Mouse (Mus musculus): ENCODE results near the gene Glcci1.
"Not testable (repeated sequence)": the region's sequence is repeated elsewhere in the genome, so short reads cannot be mapped to it uniquely, and the experiment has no call there.

The Glcci1 gene

DNA sequence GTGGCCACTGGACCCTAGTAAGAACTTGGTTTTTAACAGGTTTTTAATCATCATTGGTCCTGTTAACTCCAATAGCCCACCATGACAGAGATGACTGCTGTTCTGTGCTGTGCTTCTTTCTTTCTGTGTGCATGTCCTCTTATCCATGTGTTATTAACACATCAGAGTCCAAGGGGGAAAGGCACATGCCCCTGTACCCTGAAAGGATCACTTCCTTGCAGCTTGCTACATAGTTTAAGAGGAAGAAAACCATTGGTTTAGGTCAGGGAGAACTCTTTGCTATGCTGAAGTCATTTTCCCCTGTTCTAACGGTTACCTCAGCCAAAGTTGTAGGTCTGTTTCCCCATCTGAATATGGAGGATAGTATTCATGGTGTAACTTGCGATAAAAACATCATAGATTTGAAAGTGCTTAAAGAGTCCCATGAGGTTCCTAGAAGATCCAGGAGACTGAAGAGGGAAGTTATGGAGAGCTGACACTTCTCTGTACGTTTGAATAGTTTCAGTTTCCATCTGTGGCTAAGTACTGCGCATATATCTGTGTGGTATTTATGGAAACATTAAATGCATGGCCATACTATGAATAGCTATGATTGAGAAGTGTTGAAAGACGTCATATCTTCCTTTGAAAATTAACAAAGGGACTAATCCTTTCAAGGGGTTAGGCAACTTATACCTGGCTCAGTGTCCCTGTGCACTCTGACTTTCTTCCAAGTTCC, 14.1 kb upstream of the Glcci1 start:
- DNase-seq (ENCODE audit: low spot score in 2 of 2) = no peak

DNA sequence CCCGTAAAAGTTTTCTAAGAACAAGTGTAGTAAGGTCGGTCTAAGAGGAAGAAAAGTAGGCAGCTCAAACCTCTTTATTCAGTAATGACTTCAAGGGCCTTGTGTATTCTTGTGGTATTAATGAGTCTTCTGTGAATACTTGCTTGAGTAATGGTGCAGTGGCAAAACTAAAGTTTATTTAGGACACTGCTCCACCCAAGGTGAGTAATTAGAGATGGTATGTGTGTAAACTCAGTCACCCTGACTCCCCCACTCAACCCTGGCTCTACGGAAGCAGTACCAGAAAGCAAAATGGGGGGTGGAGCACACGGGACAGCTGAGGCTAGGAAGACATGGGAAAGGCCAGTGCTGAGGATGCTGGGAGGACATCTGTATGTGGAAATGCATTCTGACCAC, 13.6 kb upstream of the Glcci1 start:
- no peak for DNase-seq (ENCODE audit: low spot score in 2 of 2)

DNA sequence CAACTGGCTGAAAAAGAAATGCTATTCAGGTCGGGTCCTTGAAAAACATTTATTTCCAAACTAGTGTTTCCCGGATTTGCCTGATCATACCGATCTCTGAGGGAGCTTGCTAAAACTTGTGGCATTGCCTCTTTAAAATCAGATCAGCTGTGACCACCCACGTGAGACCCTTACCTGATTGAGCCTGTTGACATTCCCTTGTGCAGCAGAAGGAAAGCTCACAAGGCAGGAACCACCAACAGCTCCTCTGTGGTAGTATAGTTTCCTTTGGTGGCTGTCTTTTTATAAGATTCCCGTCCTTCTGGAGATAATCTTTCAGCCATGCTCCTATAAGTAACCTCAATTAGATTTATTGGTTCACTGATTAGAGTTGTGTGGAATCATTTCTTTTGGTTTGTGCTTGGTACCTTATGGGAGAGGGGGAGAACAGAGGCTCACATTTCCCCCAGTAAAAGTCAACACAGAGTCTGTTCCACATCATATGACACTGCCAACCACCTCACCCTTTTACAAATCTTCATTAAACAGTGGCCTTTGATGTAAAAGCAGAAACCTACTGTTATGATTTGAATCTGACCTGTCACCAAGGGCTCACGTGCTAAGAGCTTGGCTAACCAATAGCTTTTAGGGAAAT, 12.0 kb upstream of the Glcci1 start:
- DNase-seq (ENCODE audit: low spot score in 2 of 2) = no peak

DNA sequence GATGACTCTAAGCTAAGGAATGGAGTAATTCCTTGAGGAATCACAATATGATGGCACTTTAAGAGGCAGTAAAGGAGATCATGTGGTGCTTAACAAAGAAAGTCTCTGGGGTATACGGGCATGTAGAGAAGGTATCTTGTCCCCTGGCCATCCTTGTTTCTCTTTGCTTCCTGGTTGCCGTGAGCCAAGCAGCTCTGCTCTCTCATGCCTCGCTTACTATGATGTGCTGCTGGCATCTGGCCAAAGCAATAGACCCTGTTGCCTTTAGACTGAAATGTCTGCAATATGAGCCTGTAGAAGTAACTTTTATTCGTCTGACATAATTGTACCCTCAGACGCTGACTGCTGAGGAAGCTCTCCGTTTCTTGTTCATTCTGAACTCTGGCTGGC, 11.5 kb upstream of the Glcci1 start:
- DNase-seq (ENCODE audit: low spot score in 2 of 2) = no peak

DNA sequence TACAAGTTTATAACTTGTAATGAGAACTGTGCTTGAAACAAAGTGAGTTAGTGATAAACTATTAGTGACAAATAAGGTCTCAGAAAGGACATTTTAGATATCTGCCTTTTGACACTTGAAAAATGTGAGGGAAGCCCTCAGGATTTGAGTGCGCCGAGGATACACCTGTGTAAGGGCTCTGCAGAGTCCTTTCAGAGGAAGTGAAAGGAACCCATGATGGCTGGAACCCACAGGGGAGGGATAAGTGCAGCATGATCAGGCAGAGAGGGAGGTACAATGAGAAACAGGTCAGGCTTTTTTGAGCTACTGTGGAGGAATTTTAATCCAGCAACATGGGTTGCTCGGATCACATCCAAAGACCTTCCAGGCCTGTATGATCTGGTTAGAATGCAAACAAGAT, 10.4 kb upstream of the Glcci1 start:
- no peak for DNase-seq (ENCODE audit: low spot score in 2 of 2)

DNA sequence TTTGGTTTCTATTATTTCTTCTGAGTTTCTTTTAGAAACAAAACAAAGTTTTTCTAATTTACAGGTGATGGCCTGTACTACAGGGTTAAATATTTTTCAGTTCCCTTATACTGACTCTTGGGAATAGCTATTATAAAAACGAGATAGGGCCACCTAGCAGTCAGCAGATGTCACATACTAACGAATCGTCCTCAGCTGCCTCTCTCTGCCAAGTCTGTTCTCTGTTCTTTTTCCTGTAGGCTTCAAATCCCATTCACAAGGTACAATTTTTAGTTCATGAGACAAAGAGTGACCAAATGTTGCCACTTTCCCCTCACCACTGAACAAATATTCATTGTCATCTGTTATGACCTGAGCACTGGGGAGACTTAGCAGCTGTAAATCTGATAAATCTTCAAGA, 5.4 kb upstream of the Glcci1 start:
- no peak for DNase-seq (ENCODE audit: low spot score in 2 of 2)

DNA sequence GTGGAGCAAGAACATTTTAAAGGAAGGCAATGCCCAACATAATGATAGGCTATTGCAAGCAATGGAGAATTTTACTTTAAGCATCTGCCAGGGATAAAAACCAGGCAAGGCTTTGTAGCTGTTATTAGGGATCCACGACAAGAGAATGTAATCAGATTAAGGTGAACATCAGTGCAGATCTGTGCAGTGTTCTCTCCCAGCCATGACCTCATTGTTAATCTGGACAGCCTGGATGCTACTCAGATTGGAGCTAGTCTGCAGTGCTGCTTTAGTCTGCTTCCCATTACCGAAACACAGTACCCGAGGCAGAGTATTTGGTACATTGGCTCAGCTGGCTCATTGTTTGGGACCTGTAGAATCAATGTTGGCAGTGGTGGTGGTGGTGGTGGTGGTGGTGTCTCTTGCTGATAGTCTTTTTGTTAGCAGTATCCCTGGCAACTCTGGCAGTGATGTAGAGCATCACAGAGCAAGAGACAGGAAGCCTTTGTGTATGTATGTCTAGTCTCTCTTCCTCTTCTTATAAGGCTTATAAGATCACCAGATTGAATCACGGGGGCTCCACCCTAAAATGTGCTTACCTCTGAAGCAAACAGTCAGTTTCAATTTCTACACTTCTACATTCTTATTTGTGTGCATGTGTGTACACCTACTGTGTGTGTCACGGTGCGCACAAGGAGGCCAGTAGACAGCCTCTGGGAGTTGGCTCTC, 4.7 kb upstream of the Glcci1 start:
- no peak for DNase-seq (ENCODE audit: low spot score in 2 of 2)

DNA sequence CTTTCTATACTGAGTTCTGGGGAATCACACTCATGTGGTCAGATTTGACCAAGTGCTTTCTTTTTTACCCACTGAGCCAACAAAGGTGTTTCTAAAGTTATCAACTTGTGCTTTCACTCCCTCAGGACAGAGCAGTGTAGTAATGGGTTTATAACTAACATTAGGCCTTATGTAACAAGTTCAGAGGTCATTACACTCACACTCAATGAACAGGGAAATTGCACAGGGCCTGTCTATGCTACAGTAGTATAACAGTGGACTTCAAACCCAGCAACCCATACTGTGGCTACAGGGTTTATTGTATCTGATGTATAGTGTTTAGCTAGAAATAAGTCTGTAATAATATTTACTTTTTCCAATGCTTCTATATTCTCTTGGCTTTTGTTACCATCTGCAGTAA, 2.8 kb upstream of the Glcci1 start:
- DNase-seq (ENCODE audit: low spot score in 2 of 2) = no peak

DNA sequence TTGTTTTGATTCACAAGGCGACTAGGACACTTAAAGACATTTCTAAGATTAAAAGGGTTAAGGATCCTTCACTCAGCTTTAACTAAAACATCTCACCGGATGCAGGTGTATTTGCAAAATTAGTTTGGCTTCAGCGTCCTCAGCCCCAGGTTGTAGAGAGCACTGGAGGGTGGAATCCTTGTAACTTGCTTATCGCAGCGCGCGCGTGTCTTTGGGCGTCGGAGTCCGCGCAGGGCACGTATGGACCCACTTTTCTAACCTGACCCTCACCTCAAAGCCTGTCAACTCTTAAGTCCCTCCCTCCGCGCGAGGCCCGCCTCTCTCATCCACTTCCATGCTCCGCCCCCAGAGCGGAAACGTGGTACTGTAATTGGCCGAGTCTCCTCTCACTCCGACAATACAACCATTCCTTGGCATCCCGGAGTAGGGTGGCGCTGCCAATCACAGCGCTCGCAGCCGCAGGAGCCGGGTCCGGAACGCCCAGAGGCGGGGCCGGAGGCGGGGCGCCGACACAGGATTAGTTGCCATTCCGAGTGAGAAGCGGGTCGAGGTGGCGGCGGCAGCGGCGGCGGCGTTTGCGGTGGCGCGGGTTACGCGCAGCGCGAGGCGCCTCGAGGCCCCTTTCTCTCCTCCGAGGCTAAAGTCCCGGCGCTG, 390 bp upstream of the Glcci1 start:
- peak; percentile 97 to 98 for DNase-seq (ENCODE audit: low spot score in 2 of 2)

DNA sequence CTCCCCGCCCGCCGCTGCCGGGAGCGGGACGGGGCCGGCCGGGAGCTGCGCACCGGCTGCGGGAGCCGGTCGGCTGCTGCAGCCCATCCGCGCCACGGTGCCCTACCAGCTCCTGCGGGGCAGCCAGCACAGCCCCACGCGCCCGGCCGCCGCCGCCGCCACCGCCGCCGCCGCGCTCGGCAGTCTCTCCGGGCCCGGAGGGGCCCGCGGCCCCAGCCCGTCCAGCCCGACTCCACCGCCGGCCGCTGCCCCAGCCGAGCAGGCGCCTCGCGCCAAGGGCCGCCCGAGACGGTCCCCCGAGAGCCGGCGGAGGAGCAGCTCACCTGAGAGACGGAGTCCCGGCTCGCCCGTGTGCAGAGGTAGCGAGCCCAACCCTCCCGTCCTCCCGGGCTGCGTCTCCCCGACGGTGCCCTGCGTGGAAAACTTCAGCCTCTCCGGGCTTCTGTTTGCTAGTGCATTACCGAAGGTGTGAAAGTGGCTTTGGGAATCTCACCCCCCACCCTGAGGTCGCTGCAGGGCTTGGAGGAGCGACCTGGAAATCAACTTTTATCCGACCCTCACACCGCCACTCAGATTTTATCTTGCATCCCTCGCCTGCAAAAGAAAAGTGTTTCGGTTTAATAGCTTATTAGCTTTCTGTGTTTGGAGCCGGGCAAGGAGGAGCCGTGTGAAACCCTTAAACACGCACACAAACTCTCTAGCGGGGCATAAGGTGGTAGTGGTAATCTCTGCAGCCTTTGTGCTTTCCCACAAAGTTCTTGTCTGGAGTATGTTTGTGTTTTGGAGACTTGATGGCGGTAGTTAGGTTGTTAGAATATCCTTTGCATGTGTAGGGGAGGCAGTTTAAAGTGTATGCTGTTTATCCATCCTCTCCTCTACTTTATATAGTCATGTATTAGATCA, 812 bp downstream of the Glcci1 start:
- DNase-seq (ENCODE audit: low spot score in 2 of 2) = peak; percentile 35 to 55

DNA sequence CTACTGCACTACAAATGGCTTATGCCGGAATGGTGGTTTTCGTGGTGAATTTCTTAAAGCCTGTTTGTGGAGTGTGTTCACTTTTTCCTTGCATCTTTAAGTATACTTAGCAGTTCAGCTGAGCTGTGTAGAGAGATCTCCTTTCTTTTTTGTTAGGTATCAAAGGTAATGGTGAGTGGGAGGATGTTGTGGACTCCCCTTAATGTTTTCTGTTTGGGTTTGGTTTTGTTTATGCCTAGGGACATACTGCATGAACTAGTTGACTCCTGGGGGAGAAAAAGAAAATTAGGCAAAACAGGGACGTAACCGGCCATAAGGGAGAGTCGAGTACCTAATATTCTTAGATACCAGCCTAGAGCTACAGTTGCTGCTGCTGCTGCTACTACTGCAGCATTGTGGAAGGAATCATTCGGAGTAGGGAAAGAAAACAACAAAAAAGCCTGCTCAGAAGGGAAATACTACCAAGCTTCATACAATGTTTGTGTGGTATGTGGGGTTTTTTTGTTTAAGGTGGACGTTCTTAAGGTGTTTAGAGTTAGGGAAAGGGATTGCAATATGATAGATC, 1.5 kb downstream of the Glcci1 start:
- no peak for DNase-seq (ENCODE audit: low spot score in 2 of 2)

DNA sequence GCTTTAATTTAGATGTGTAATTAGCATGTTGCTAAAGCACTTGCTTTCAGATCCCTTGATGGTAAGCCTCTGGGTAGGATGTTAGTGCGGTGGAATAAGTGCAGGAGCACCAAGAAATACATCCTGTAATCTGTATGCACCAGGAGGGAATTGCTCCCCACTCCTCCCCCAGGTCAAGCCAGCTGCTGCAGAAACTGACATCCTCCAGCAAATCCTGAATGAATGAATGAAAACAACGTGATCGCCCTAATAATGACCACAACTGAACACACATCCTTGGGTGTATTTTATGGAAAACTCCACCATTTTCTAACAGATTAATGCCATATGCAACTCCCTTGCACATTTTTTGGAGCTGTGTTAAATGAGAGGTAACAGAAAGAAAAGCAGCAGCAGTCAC, 2.0 kb downstream of the Glcci1 start:
- no peak for DNase-seq (ENCODE audit: low spot score in 2 of 2)

DNA sequence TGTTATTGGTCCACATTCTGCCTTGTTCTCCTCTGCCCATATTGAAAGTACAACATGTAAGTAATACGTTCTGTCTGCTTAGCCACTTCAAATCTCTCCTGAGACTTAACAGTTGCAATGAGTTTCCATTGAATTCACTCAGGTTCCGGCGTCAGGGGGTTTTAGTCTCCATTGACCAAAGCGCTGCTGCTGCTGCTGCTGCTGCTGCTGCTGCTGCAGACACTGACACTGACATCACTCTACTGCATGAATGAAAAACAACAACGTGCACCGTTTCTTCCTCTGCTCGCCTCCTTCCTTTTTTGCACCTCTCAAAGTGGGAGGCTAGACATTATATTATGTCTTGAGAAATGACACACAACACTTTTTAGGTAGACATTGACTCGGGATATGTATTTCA, 3.0 kb downstream of the Glcci1 start:
- no peak for DNase-seq (ENCODE audit: low spot score in 2 of 2)

DNA sequence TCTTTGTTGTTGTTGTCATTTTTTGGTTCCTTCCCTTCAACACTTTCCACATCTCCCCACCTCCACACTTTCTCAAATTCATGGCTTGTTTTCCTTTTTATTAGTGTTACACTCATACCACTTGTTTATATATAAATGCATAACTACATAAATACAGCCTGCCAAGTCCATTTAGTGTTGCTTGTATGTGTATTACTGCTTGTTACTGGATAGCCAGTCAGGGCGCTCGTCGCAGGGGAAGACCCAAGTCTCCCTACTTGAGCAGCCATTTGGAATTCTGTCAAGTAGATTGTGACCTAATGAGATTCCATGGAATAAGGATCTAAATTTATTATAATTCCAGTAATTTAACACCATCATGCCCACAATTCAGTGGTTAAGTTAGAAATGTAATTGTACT, 10.3 kb downstream of the Glcci1 start:
- DNase-seq (ENCODE audit: low spot score in 2 of 2) = no peak

DNA sequence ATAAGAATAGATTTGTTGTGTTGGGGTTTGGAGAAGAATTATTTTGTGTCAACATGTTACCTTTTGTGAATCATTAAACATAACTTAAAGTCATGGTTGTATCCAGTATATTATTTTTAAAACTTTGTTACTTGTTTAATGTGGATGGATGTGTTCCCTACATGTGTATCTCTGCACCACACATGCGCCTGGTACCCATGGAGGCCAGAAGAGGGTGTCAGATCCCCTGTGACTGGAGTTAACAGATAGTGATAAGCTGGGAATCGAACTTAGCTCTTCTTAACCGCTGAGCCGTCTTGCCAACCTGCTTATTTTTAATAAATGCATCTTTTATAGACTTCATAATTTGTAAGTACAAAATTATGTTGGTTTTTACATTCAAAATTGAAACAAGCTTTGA, 11.8 kb downstream of the Glcci1 start:
- no peak for DNase-seq (ENCODE audit: low spot score in 2 of 2)

DNA sequence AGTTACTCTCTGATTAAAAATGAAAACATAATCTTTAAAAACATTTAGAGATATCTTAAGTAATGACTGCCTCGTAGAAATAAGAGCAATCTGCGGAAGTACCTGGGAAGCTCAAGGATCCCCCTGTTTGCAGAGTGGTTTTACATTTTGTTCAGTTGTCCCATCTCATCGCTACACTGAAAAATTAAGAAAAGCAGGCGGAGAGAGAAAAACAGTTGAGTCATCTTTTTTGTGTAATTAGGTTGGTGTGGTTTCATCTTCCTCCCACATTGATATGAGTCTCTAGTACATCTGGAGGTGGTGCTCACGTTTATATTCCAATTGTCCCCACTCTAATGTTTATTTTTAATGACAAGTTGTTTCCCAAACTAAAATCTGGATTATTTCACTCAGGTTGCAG, 15.3 kb downstream of the Glcci1 start:
- DNase-seq (ENCODE audit: low spot score in 2 of 2) = no peak

DNA sequence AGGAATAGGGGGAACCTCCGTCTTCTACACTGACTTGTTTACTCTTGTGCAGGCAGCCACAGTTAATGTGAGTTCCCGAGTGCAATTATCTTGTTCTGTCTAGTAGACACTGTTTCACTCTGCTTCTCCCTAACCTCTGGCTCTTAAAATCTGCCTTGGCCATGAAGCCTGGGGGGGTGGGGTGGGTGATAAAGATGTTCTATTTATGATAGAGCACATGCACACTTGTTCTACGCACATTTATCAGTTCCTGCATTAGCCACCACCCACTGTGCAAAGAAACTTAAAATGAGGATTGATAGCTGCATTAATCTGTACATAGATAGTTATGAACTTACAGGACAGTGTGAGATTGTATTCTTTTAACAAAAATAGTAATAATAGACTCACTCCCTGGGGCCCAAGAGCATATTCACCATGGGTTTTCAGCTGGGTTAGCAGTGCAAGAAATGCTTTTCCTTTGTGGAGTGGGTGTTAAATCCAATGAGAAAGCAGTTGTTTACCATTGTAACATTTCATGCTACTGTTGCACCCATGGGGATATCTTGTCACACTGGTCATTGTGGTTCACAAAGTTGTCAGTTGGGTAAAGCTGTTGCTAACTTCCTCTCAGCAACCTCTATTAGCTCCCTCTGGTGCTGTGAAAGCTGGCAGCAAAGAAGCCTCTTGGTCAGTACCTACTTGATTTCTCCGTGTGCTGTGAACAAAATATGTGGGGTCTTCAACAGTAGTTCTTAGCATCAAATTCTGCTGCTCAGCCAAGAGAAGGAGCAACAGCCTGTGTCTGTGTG, 21.9 kb downstream of the Glcci1 start:
- DNase-seq (ENCODE audit: low spot score in 2 of 2) = no peak

DNA sequence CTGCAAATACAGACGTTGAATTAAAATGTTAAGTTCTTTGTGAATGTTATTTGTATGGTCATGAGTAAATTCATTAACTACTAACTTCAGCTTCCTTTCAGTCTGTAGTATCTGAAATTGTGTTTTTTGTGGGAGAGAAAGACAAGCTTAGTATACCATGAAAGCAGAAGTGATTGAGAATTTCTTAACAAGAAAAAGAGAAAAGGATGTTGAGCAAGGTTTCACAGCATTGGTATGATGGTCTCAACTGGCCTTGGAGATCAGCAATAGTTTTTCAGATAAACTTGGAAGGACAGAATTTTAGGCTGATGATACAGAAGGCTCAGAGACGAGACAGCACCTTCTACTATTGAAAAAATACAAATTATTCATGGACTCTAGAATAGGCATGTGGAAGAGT, 27.5 kb downstream of the Glcci1 start:
- no peak for DNase-seq (ENCODE audit: low spot score in 2 of 2)

DNA sequence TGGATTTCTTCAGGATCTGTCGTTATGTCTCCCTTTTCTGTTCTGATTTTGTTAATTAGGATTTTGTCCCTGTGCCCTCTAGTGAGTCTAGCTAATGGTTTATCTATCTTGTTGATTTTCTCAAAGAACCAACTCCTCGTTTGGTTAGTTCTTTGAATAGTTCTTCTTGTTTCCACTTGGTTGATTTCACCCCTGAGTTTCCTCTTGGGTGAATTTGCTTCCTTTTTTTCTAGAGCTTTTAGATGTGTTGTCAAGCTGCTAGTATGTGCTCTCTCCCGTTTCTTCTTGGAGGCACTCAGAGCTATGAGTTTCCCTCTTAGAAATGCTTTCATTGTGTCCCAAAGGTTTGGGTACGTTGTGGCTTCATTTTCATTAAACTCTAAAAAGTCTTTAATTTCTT, 32.1 kb downstream of the Glcci1 start:
- DNase-seq (ENCODE audit: low spot score in 2 of 2) = not testable (repeated sequence)

DNA sequence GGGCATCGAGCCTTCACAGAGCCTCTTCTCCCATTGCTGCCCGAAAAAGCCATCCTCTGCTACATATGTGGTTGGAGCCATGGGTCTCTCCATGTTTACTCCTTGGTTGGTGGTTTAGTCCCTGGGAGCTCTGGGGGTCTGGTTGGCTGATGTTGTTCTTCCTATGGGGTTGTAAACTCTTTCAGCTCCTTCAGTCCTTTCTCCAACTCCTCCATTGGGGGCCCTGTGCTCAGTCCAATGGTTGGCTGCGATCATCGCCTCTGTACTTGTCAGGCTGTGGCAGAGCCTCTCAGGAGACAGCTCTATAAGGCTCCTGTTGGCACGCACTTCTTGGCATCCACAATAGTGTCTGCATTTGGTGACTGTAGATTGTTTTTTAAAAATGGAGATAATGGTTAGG, 35.4 kb downstream of the Glcci1 start:
- DNase-seq (ENCODE audit: low spot score in 2 of 2) = no peak

DNA sequence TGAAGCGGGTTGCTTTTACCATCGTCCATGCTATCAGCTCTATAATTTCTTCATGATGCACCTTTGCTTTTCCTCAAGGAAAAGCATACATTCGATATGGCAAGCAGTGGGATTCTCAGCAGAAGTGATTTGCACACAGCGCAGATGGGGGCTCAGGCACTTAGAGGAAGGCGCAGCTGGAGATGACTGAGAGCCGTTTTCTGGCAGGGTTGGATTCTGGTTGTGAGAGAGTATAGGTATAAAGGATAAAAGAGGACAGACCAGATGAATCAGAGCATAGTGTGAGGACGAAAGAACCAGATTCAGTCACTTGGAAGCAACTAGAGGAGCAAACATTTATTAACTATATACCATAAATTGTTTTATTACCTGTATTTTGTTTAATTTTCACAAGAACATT, 36.4 kb downstream of the Glcci1 start:
- no peak for DNase-seq (ENCODE audit: low spot score in 2 of 2)
